Mouse (Mus musculus) frontal cortex, postnatal 14 days (tissue): ENCODE data around the gene Tnks2.
"Not testable (repeated sequence)": the region's sequence is repeated elsewhere in the genome, so short reads cannot be mapped to it uniquely, and the experiment has no call there.

Source experiments
- DNase-seq, 2 experiments: peaks; one replicate each; pipeline ENCODE4 v3.0.0; 2022; ENCODE audit warnings: low spot score in 2 of 2

Gene Tnks2

DNA sequence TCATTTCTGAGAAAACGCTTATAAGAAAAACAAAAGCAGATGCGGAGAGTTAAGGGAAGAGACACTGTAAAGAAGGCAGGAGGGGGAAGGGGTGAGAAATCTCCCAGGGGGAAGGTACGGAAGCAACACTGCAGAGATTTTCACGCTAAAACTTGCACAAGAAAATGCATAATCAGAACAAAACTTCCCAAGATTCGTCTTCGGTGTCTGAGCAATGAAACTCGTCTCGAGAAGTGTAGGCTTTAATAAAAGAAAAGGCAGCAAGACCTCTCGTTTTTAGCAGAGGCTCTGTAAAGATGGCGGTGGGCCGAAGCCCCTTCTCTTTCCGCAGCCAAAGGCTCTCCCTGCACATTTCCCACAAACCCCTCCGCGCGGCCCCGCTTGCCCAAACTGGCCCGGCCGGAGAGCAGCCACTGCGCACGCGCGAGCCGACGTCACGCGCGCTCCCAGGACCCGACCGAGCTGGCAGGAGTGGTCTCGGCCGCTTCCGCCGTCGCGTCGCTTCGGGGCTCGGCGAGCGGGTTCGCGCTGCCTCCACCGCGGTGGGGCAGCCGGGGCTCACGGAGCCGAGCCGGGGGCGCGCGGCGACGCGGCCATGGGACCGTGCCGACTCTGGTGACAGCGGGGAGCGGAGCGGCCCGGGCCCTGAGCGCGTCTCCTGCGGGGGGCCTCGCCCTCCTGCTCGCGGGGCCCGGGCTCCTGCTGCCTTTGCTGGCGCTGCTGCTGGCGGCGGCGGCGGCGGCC is at the start of gene Tnks2:
TSS of gene Tnks2 (plus strand) at position 445 of the 744 bp plus-strand sequence.
- peak; percentile 91 to 96 for DNase-seq

DNA sequence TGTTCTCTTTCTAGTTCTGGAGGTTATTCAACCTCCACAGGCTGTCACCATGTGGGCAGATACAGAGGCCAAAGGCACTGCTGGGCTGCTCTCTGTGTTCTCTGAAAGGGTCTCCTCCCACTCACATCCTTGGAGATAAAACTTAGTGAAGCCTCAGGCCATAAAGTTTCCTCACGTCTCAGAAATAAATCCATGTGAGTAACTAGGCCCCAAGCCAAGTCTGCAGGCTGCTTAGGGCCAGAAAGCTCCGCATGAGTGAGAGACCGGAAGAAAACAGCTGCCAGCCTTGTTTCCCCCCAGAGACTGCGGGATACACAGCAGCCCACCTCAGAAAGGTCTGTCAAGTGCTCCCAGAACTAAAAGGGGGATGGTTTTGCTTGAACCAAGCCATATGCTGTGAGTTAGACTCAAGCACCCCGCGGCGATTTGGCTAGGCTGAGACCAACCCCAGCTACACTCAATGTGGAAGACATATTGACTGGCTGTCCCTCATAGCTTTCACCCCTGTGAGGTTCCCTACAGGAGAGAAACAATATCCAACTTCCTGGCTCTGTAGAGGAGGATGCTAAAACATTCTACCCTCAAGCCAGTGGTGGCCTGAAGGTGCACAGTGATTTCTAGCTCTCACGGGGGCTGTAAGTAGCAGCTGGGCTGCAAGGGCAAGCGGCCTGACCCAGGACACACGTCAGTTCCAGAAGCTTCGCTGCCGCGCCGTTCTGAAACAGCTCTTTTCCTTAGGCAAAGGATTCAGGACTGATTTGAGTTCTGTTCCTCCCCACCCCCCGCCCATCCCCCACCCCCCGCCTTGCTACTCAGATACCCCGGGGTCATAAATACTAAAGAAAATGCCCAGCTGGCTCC is 43.9 kb upstream of the Tnks2 start:
- DNase-seq = no peak

DNA sequence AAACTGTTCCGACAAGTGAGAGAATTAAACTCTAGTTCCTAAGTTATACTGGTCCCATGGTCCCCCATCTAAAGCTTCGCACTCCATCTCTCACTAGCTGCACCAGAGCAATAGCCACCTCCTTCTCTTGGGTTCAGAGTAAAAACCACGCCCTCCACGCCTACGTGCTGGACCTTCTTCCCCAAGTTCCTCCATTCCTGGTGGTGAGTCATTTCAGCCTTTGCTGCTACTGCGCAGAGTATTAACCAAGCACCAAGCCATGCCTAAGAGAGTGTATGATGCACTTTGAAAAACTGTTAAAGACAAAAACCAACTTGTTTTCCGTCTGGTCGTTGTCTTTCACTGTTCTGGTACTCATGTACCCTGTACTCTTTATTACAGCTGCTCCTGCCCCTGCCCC is 41.4 kb upstream of the Tnks2 start:
- no peak for DNase-seq

DNA sequence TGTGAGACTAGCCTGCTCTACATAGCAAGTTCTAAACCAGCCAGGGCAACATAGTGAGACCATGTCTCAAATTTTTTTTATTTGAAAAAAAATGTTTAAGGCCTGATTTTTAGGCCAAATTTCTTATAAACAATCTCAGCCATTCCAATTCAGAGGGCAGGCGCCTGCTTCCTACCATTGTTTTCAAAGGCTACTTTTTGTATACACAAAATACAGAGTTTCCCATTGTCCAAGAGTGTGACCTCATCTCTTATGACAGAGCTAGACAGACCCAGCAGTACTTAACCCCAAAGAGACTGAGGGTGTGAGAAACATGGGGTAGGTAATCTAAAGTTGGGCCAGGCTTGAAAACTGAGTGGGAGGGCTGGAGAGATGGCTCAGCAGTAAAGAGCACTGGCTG is 40.6 kb upstream of the Tnks2 start:
- no peak for DNase-seq

DNA sequence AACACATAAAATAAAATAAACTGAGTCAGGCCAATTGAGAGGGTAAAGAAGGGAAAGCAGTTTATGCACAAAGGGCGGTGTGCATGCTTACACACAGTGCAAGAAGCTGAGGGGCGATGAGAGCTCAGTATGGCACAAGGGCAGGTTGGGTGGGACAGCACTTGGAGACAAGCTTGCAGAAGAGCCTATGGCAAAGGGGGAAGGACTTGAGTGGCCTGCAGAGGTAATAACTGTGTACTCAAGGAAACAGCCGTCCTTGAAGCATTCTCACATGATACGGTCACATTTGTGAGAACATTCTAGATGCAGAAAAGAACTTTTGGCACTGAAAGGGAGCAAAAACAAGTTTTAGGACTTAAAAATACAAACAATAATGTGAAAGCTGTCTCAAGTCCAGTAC is 40.0 kb upstream of the Tnks2 start:
- DNase-seq = no peak

DNA sequence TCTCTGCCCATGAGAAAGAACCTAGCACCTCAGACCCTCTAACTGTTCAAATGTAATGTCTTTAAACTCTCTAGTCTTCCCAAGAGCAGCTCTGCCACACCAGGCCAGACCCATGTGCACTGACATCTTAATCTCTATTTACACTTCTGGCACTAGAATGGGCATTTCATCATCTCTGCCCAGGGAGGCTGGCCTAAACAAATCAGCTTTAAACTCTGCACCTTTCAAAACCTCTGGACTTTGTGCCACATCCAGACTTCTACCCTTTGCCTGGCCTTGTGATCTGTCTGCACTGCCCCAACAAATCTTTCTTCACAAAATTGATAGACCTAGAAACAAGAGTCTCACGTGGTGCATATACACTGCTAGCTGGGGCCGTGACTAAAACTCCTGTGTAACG is 38.8 kb upstream of the Tnks2 start:
- no peak for DNase-seq

DNA sequence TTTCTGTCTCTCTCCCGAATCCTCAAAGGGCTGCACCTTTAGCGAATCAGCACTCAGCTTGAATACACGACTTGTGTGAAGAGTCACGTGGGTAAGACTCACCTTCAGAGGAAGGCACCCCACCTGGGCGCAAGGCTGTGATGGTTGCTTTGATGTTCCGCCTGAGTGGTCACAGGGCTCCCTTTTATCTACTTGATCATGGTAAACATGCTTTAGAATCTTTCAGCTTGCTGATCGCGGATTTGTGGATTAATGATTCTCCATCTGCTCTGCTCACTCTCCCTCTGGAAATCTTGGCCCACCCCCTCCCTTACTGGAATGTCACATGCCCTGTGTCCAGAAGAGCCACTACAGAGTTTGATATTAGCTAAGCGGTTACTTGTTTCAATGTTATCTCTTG is 37.1 kb upstream of the Tnks2 start:
- DNase-seq = no peak

DNA sequence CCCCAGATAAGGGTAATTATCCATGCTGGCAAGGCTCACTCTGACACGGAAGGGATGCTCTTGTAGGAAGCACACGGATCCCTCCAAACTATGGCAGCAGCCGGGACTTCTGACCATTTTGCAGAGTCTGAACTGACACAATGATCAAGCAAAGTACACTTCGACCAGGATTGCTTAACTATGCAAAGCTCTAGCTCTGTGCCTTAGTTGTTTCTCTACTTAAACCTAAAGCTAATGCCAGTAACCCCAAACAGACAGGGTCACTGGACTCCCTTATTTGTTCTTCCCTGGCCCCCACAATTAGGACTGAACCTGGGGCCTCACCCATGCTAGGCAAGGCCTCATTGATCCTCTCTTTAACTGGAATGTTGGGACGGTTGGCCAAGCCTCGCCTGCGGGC is 33.7 kb upstream of the Tnks2 start:
- no peak for DNase-seq

DNA sequence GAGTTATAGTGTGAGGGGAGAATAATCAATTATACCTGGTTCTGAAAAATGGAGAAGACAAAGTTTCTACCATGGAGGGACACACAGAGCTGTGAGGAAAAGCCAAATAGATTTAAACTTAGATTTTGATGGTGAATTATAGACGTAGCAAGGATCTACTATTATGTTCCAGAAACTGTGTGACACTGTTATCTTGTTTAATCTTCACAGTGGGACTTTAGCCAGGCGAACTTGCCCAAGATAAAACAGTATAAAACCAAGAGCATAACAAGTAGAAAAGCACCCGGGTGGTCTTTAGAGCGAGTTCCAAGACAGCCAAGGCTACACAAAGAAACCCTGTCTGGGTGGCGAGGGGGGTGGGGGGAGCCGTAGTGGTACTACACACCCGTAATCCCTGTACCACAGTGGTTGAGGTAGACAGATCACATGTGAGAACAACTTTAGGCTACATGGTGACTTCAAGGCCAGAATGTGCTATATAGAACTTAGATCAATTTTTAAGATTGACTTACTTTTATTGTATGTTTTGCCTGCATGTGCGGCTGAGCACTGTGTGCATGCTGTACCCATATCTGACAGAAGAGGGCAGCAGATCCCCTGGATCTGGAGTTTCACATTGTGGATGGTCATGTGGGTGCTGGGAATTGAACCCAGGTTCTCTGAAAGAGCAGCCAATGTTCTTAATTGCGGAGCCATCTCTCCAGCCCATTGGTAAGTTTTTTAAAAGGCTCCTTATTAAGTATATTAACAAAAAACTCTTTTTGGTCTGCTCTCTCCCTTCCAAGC is 32.0 kb upstream of the Tnks2 start:
- DNase-seq = no peak

DNA sequence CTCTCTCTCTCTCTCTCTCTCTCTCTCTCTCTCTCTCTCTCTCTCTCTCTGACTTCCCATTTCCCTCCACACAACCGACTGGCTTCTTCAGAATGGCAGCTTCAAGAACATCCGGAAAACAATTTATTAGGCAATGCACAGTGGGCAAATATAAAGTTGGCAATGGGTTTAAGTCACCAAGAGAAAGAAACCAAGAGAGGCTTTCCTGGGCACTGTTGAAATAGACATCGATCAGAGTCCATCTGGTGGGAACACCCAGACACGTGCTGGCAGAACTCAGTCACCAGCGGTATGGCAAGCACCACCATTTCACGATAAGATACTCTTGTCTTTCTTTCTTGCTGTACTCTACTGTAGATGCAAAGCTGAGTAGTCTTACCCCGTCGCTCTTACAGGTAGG is 30.6 kb upstream of the Tnks2 start:
- no peak for DNase-seq

DNA sequence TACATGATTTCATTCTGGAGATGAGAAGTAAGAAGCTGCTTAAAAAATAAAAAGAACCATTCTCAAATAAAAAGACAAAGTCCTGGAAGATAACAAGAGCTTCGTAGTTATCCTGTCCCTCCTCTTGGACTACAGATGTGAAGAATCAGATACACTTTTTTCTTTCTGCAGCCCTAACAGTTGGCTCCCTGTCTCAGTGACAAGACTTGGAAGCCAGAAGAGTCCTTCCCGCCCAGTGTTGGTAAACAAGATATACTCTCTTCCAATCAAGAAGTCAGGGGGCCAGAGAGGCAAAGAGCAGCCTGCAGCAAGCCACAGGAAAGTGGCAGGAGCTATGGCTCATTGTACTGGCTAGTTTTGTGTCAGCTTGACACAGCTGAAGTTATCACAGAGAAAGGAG is 27.2 kb upstream of the Tnks2 start:
- DNase-seq = no peak

DNA sequence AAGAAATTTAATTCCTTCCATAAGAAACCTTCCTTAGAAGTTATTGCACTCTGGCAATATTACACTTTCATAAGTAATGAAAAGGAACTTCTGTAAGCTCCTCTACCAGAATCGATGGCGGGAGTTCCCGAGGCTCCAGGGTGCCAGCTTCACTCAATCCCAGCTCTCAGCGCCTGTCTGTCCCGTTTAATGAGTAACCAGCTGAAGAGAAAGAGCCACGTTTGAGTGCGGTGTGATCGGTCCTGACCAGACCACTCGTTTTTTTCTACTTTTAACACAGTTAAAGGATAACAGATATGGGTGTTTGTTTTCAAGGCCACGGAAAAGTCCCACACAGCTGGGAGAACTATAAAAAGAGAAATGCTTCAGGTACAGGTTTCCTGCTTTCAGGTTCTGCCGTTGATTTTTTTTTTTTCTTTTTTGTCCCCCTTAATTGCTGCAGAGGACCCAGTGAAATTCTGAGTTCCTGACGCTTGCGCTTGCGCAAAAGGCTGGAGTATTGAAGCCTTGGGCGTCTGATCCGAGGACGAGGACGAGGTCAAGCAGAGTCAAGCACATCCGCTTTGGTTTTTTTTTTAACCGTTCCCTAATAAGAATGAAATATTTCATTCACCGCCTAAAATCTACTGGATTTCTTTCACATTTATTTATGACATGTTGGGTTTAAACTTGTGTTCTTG is 25.5 kb upstream of the Tnks2 start:
- DNase-seq = no peak

DNA sequence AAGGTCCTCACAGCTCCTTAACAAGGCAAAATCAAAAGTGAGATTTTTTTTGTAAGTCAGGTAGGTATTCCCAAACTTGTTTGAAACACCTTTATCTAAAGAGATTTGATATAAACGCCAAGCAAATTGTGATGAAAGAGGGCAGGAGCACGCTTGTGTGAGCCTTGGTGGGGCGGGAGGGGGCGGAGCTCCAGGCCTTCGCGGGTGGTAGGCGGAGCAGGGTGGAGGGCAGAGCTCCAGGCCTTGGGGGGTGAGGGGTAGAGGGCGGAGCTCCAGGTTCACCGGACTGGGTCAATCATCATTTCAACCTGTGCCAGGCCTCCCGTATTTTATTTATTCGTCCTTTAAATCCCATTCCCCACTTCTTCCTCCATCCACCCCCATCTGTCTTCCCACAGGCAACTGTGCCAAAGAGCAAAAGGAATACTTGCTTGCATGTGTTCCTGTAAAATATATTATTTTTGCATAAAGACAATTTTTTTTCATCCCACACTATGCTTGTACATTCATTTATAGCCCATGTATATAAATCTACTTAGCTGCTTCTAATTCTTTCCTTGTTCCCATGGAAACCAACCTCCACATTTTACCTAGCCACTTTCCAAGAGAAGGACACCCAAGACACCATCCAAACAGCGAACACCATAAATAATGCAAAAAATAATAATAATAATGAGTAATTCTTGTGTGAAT is 24.4 kb upstream of the Tnks2 start:
- no peak for DNase-seq

DNA sequence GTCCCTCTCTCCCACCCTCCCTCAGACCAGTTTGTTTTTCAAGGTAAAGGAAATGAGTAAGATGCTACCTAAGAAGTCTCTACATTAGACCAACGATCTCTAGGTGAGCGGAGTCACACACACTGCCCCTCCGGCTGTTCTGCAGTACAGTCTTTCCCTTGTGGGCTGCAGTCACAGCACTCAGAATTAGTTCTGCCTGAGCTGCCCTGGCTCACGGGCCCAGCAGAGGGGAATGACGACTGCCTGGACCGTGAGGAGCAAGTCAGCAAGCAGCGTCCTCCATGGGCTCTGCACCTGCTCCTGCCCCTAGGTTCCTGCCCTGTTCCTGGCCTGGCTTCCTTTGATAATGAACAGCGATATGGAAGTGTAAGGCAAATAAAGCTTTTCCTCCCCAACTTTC is 22.0 kb upstream of the Tnks2 start:
- no peak for DNase-seq

DNA sequence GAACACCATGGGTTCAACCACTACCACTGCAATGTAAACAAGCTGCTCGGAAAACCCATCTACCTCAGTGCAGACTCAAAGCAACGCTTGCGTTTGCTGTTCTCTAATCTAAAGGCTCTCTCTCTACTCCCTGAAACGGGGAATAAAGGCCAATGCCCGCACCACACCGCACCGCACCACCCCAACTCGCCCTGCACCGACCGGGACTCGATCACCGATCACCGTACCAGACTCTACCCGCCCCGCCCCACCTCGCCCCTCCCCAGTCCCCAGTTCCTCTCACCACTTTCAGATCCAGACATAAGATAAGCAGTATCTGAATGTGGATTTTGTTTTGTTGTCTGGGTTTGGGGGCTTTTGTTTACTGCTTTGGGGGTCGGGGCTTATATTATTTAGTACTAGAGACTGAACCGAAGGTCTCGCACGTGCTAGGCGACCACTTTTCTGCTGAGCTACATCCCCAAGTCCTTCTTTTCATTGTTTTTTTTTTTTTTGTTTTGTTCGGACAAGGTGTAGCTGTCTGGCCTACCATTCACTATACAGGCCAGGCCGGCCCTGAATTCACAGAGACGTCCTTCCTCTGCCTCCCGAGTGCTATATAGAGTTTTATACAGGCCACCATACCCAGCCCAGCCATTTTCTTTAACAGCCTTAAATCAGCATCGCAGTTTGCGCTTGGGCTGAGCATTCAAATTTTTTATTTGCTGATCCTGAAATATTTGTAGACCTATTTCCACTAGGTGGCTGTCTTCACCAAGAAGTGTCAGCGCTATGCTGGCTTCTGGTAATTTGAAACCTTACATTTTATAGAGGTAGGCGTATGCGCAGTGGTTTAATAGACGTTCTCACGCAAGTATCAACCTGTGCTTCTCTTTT is 18.4 kb upstream of the Tnks2 start:
- peak in 1 of 2 experiments; percentile 27 for DNase-seq

DNA sequence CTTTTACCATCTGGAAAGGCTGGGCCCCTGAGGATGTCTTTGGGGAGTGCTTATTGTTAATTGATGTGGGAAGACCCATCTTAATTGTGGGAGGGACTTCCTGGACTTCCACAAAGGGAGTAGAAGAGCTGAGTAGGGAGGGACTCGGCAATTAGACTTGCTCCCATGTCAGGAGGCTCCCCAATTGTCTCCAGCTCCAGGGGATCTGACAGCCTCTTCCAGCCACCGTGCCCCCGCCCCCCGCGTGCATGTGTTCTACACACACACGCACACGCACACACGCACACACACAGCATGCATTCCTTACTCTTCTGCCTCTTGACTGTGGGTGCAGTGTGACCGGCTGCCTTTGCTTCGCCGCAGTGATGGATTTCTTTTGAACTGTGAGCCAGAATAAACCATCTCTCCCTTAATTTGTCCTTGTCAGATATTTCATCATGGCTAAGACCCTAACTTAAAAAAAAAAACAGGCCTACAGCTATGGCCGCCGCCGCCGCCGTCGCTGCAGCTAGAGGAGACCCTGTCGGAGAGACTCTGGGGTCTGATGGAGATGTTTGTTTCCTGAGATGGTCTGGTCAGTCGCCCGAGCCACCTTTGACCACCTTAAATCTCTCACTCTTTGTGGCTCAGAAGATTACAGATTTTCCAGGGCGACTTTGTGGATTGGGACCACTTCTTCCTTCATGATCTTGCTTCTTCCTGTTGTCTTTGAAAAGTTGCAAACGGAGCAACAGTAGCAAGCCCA is 15.7 kb upstream of the Tnks2 start:
- DNase-seq = no peak

DNA sequence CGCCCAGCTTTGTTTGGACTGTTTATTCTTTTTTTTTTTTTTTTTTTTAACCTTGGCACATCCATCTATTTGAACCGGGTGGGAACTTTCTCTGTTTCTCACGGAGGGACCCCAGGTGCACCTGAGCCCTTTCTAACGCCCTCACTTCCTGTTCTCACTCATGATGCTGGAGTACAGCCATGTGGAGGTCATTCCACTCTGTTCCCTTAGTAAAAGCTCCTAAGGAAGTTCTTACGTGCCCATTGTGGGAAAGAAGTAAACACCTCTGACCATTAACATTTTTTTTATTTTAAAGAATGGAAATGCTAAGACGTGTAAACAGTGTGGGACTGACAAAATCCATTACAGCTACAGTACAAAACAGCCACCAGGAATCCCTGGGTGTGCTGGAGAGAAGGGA is 14.8 kb upstream of the Tnks2 start:
- no peak for DNase-seq

DNA sequence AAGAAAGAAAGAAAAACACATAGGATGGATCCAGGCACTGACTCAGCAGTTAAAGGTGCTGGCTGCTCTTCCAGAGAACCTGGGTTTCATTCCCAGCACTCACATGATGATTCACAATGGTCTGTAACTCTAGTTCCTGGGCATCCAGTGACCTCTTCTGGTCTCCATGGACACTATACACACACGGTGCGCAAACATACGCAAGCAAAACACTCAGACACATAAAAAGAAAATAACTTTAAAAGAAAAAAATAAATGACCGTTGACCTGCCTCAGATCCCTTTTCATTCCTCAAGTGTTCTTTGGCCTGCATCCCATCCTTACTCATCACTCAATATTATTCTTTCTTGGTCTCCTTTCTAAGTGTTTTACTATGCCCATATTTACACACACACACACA is 13.6 kb upstream of the Tnks2 start:
- DNase-seq = no peak

DNA sequence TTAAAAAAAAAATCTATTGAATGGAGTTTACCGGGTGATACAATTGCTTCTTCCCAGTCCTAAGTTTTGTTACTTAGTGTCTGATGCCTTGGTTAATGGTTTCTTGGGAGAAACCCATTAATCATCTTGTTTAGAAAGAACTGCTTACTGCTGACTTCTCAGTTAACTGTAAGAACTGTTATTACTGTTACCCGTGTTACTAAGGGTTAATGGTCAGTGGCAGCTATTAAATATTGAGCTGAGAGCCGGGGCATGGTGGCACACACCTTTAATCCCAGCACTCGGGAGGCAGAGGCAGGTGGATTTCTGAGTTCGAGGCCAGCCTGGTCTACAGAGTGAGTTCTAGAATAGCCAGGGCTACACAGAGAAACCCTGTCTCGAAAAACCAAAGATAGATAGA is 12.7 kb upstream of the Tnks2 start:
- DNase-seq = not testable (repeated sequence)

DNA sequence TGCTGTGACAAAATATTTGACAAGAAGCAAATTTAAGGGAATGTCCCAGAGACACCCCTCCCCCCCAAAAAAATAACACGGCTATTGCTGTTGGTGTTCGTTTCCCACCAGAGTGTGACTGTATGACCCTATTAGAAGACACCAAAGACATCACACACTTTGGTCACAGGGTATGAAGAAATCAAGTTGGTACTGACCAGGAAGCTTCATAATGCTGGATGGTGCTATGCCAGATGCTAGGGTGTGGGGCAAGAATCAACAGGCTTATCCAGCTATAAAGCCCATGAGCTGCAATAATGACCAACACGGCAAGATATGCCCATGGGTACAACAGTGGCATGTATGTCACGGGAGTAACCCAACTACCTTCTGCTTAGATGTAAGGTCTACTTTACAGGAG is 11.3 kb upstream of the Tnks2 start:
- no peak for DNase-seq
